ENCODE assay signal across 18 mouse cellular contexts in the genomic region with DNA sequence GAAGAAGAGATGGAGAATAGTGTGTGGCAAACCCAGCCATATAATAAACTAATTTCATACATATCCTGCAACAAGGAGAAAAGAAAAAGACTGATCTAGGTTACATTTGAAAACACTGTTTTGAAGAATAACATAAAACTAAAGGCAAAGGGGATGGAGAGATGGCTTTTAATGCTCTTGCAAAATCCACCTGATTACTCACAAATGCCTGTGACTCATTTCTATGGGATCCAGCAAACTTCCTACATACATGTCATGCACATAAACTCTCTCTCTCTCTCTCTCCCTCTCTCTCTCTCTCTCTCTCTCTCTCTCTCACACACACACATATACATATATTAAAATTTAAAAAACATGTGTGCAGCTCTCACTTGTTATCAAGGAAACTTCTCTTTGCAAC.
"Had no signal": no experiment of that assay in that cellular context is flagged by ENCODE, and none has a peak within 500 bp of the region (broad histone marks: within the 10 kb centered on the region; RNA-seq: fewer than 3 reads in every experiment).

No protein-coding gene starts in this region.

- H3K4me2 ChIP-seq: liver, embryonic 15.5 days; lung, embryonic 15.5 days; midbrain, embryonic 11.5 days; midbrain, embryonic 13.5 days; midbrain, embryonic 15.5 days; neural tube, embryonic 13.5 days; neural tube, embryonic 15.5 days had no signal

- H3K4me3 ChIP-seq: liver, embryonic 15.5 days; lung, embryonic 15.5 days; megakaryocyte, embryonic 14.5 days; midbrain, embryonic 13.5 days; midbrain, embryonic 15.5 days; neural tube, embryonic 13.5 days; neural tube, embryonic 15.5 days had no signal

- DNase-seq: liver, postnatal 0 days; lung, adult 2 months; lung, postnatal 14 days; lung, postnatal 36 days; right cerebral cortex, postnatal 25 days; right cerebral cortex, postnatal 4 days; spleen, adult 18-20 months; thymus, adult 18-20 months; thymus, postnatal 14 days; thymus, postnatal 36 days had no signal

- H3K27me3 ChIP-seq: liver, embryonic 15.5 days; lung, embryonic 15.5 days; megakaryocyte, embryonic 14.5 days; midbrain, embryonic 13.5 days; midbrain, embryonic 15.5 days; neural tube, embryonic 13.5 days; neural tube, embryonic 15.5 days had no signal

- H3K36me3 ChIP-seq: liver, embryonic 15.5 days; lung, embryonic 15.5 days; midbrain, embryonic 13.5 days; midbrain, embryonic 15.5 days; neural tube, embryonic 13.5 days; neural tube, embryonic 15.5 days had no signal
